Mouse (Mus musculus) B cell, adult 2 months (primary cell): Measurements from ENCODE around the gene Vwa1.
A peak's percentile ranks its signal among the peaks of the same experiment; 100 is the strongest.
"Not testable (repeated sequence)": the region's sequence is repeated elsewhere in the genome, so short reads cannot be mapped to it uniquely, and the experiment has no call there.

ENCODE experiments used
- DNase-seq, 2 experiments: peaks; one replicate each; pipeline ENCODE4 v3.0.0; 2022

Vwa1 gene

GRCm38 (mm10) chr4:155744474-155744873, 30.0 kb downstream of the Vwa1 start:
- no peak for DNase-seq

GRCm38 (mm10) chr4:155742684-155743083, 31.8 kb downstream of the Vwa1 start:
- DNase-seq, result no peak

- not testable (repeated sequence) for DNase-seq
Measured at GRCm38 (mm10) chr4:155740681-155741080, 33.8 kb downstream of the Vwa1 start.

GRCm38 (mm10) chr4:155739741-155740636, 34.5 kb downstream of the Vwa1 start:
- DNase-seq, result no peak

- DNase-seq, result no peak
Measured at GRCm38 (mm10) chr4:155739152-155739551, 35.3 kb downstream of the Vwa1 start.

- DNase-seq, result no peak
Measured at GRCm38 (mm10) chr4:155738262-155738661, 36.2 kb downstream of the Vwa1 start.

- no peak for DNase-seq
Measured at GRCm38 (mm10) chr4:155736421-155736820, 38.1 kb downstream of the Vwa1 start.

GRCm38 (mm10) chr4:155735788-155736187, 38.7 kb downstream of the Vwa1 start:
- DNase-seq, result peak; percentile 10 to 11

GRCm38 (mm10) chr4:155734951-155735702, 39.4 kb downstream of the Vwa1 start:
- peak; percentile 45 to 46 for DNase-seq

- peak; percentile 51 to 53 for DNase-seq
Measured at GRCm38 (mm10) chr4:155734350-155734941, 40.1 kb downstream of the Vwa1 start, which contains the start of gene Tmem240. Gene Tmem240, plus strand, starts transcription at chr4:155734800.

GRCm38 (mm10) chr4:155733267-155733666, 41.2 kb downstream of the Vwa1 start:
- no peak for DNase-seq

- no peak for DNase-seq
Measured at GRCm38 (mm10) chr4:155727993-155728392, 46.5 kb downstream of the Vwa1 start.

GRCm38 (mm10) chr4:155721668-155722083, 52.8 kb downstream of the Vwa1 start:
- DNase-seq, result peak; percentile 58 to 64
